Mouse (Mus musculus) gastrocnemius, adult 8-10 months (tissue): ENCODE results near the gene Alox5ap. TPM values are rescaled to one million over a fixed set of nuclear protein-coding genes. Genes with fewer than 3 reads are reported as not detected.

Source experiments
- DNase-seq, 2 experiments: peaks; one replicate each; pipeline ENCODE4 v3.0.0; 2022; ENCODE audit warnings: low spot score in 2 of 2
- total RNA-seq, 4 experiments: library from RNA; stranded (reverse); gene quantifications; 2 replicates each; pipeline ENCODE4 v1.2.4; 2022

Gene Alox5ap
- 1 to 10 TPM; 2.2 to 4.3 (median 2.8) TPM for total RNA-seq

DNA sequence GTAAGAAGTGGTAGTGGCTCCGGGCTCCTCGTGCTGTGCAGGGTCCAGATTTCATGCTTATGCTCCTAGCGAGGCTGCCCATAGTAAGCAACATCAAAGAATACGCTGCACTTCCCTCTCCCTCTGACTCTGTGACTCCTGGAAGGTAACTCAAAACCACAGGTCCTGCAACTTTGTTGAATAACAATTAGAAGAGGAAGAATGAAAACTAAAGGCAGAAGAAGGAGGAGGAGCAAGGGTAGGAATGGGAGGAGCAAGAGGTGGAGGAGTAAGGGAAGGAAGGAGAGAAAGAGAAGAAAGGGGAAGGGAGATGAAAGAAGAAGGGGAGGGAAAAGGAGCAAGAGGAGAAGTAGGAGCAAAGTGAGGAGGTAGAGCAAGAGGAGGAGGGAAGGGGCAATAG, at the start of gene Alox5ap:
Gene Alox5ap, plus strand, starts transcription at position 363 of the 400 bp plus-strand sequence.
- no peak for DNase-seq

DNA sequence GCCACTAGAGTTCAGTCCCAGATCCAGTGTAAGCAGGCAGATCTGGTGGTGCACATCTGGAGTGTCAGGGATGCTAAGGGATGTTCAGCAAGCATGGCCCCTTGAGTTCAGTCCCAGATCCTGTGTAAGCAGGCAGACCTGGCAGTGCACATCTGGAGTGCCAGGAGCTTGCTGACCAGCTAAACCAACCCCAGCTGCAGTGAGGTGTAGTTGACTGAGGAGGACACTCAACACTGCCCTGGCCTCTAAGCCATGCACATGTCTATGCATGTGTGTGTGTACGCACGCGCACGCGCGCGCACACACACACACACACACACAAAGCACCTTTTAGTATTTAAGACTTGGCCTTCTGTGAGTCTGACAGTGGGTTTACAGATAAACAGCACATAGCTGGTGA, 49.0 kb upstream of the Alox5ap start:
- DNase-seq, result no peak

DNA sequence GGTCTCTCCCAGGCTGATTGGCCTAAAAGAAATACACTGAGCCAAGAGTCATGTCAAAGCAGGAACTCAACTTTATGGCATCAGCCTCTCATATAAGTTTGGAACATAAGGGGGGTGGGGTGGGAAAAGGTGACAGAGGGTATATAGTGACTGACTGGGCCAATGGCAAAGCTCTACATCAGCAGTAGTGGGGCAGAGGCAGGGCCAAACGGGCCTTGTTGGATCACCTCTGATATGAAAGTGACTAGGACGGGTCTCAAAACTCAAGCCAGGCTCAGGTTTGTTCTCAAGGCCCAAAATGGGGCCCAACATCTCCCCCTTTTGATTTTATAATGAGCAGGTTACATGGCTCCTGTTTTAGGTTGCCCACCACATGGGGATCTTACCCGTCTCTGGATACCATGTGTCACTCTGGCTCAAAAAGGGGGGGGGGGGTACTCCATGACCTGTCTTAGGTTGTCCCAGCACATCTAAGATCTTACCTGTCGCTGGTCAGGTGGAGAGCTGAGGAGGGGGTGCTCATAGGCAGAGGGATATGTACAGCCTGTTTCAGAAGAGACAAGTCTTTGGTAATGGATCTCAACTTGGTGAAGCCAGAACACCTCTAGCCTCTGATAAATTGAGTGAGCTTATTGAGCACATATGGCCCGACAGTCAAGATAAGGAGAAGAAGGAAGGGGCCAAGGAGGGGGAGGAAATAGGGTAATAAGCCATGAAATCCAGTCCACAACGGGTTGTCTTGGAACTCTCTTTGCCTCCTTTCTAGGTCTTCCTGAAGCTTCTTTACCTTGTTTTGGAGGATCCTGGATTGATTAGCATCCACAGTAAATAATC, 46.8 kb upstream of the Alox5ap start:
- no peak for DNase-seq

DNA sequence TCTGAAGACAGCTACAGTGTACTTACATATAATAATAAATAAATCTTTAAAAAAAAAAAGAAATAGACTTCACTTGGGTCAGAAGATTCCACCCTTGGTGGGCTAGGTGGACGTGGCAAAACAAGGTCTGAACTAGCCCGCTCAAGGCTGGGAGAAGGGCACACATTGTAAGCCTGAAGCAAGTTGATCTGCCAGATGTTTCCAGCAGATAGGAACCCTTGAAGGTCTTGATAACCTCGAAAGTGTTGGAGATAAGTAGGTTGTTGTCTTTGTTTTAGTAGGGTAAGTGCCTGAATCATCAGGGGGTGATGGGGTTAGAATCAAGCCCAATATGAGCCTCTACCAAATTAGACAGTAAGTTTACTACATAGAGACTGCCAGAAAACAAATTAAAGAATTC, 45.1 kb upstream of the Alox5ap start:
- no peak for DNase-seq

DNA sequence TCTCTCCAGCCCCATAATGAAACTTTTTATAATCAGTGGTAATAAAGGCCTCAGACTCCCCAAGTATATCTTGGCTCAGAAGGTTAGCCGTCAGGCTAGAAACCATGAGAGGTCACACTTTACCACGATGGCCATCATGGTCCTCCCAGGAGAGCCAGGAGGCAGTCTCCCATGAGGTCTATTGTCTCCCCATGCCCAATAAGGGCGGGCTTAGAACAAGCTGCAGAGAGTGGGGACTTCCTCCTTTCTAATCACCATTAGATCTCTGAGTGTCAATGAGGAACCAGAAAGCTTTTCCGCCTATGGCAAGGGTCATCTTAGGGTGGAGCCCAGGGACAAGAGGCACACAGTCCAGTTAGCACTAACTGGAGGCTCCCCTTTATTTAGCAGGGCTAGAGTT, 43.2 kb upstream of the Alox5ap start:
- no peak for DNase-seq

DNA sequence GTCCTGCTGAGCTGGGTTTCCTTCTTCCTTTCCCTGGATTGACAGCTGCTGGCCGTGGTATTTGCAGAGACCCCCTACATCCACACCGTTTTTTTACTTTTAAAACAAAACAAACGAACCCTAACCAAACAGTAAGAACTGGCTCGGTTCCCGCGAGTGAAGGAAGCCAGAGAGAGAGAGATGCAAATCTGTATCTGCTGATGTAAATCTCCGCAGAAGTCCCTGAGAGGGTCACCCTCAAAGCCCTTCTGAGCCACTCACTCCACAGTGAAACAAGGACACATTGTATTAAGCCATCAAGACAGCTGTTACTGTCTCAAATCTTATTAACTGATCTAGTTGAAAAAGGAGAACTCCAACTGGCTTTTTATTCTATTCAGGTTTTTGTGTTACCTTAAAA, 39.9 kb upstream of the Alox5ap start:
- no peak for DNase-seq

DNA sequence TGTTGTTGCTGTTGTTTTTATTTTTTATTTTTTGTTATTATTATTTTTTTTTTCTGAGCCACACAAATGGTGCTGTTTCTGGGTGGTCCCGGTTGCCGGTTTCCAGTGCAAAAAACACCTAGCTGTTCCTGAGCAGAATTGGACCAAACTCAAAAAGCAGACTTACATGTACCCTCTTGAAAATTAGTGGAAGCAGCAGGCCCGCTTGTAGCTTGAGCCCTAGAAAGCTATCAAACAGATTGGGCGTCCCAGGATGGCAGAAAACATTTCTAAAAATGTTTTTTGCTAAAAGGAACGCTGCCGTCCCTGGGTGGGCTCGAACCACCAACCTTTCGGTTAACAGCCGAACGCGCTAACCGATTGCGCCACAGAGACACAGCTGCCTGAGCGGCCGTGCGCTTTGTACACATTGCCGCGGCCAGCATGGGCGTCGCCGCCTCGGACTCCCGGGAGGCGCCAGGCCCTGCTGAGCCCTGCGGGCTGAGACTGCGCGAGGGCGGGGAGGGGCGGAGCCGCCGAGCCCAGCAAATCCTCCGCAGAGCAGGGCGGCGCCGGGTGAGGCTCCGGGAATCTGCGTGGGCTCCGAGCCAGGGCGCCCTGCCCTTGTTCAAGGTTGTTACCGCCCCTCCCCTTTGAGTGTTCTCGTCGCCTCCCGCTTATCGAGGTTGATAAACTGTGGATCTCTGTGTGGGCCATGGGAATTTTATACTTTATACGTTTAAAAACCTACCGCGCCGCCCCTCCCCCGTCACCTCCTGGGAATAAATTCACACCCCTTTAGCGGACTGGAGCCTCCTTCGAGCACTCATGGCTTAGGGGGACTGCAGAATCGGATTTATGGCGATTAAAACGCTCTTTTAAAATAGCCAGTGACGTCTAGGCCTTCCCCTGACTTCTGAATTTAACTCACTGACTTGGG, 35.6 kb upstream of the Alox5ap start:
- peak; percentile 98 to 99 for DNase-seq

DNA sequence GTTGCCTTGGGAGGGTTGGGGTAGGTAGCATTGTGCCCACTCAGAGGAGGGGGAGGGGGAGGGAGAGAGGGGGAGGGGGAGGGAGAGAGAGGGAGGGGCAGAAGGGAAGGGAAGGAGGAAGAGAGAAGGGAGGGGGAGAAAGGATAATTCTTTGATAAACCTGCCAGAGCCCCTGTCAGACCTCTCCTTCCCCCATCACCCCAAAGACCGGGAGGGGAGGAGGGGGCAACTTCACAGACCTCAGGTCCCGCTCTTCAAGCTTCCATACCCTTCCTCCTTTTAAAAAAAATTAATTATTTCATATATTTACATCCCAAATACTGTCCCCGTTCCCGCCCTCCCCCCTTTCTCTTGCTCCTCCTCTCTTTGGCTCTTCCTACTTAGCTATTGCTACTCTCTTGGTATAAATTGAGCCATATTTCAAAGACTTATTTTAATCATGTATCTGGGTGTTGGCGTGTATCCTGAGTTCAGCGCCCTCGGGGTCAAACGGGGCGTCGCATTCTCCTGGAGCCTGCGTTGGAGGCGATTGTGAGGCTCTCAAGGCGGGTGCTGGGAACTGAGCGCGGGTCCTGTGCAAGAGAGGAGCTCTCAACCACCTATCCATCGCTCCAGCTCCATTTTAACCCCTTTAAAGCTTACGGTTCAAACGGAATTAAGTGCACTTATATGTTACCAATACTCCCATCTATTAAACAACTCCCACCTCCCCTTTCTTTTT, 34.8 kb upstream of the Alox5ap start:
- no peak for DNase-seq

DNA sequence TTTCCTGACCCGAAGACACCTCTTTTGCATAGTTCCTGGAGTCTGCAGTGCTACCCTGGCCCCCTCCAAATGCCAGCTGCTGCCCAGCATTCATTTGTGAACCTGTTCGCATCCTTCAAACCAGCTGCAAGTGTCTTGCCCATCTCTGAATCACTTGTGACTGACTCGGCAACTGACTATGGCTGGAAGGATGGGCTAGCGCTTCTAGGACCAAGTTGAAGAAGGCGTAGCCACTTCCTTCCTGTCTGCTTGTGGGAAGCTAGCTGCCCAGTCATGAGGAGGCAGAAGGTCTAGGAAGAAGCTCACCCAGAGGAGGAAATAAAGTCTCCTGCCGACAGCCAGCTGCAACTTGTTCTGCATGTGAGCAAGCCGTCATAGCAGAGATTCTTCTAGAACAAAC, 29.6 kb upstream of the Alox5ap start:
- DNase-seq, result no peak

DNA sequence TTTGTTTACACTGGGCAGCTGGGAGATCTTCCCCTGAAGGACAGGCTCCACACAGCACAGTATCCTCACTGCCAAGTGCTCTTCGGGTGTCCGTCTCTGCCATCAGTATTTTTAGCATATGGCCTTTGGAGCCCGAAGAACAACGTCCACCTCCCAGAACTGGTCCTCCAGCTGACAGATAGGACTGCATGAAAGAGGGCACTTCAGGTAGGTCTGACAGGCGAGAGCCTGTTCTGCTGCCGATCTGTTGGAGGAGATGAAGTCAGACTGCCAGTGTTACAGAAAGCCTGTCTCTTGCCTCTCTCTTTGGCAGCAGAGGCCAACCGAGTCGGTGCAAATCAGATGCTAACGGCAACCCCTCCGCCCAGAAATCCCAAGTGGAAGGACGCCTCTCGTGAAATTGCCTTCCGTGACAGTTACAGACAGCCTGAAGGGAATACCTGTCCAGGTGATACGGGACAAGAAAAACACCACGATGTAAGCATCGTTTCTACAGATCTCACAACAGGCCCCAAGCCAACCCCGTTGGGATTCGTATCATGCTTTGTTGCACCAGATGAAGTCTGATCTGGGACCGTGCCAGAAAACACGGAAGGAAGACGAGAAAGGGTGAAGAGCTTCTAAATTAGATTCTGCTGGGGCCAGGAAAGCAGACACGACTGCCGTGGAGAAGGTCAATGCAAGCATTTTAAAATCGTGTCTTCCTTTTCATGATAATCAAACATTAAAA, 27.2 kb upstream of the Alox5ap start:
- peak in 1 of 2 experiments; percentile 28 for DNase-seq

DNA sequence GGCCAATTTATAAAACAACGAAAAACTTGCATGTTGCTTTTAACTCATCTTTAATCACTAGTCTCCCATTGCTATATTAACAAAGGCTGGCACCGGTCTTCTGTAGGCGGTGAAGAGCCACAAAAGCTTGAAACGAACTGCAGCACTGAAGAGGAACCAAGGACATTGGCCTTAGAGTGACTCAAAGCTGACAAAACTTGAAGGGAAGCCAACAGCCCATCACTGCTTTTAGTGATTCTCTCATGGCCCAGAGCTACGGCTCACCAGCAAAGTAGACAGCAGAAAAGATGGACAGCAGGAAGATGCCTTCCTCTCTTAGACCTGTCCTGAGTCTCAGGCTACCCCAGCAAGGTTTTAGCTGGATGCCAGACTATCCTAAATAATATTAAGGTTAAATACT, 22.1 kb upstream of the Alox5ap start:
- DNase-seq, result no peak

DNA sequence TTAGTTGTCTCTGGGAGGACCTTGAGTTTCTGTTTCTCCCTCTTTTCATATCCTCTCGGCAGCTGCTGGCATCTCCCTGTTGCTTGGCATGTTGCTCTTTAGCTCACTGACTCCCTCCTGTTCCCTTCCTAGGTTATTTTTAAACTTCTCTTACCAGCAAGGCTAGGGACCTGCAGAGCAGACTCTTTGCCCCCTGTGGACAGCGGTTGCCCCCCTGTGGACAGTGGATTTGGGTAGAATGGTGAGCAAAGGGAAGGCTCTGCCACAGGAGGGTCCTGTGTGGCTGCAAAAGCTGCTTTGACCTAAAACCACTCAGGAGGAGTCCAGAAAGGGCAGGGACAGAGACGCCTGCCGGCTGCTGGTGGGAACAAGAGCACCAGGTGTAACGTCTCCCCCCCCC, 21.5 kb upstream of the Alox5ap start:
- DNase-seq, result peak in 1 of 2 experiments; percentile 36

DNA sequence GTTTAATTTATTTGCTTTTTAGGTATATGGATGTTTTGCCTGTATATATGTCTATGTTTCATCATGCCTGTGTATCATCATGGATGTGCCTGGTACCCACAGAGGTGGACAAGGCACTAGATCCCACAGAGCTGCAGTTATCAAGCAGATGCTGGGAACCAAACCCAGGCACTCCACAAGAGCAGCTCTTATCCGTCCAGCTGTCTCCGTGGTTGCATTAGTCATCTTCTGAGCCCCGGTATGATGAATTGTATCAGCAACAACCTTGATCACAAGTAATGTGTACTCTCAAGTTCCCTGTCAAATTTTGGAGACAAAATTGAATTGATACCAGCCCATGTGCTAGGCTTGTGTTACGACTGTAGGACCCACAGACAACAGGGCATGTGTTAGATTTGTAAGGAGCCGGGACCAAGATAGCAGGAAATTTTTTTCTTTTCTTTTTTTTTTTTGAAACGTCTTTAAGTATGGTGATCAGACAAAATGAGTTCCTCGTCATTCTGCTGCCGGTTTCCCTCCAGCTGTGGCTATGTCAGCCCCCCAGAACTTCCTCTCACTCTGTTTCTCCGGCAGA, 19.1 kb upstream of the Alox5ap start:
- no peak for DNase-seq

DNA sequence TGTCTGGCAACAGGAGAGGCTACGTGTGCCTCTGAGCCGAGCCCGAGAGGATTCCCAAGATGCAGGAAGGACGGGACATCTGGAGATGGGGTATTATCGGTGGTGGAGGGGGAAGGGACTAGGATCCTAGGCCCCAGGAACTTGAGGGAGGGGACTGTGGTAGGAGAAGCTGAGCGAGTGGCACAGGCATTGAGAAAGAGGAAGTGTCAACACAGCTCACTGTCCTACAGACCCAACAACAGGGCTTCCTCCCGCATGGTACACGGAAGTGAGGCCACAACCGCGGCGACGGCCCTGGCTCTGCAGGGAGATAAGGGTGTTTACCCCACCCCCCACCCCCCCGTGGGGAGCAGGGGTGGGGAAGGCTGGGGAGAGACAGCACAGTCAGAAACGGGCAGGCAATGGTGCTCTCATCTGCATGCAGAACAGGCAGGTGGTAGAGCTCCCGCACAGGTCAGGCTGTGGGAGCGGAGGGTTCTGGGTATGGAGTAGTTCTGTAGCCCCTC, 18.5 kb upstream of the Alox5ap start:
- no peak for DNase-seq

DNA sequence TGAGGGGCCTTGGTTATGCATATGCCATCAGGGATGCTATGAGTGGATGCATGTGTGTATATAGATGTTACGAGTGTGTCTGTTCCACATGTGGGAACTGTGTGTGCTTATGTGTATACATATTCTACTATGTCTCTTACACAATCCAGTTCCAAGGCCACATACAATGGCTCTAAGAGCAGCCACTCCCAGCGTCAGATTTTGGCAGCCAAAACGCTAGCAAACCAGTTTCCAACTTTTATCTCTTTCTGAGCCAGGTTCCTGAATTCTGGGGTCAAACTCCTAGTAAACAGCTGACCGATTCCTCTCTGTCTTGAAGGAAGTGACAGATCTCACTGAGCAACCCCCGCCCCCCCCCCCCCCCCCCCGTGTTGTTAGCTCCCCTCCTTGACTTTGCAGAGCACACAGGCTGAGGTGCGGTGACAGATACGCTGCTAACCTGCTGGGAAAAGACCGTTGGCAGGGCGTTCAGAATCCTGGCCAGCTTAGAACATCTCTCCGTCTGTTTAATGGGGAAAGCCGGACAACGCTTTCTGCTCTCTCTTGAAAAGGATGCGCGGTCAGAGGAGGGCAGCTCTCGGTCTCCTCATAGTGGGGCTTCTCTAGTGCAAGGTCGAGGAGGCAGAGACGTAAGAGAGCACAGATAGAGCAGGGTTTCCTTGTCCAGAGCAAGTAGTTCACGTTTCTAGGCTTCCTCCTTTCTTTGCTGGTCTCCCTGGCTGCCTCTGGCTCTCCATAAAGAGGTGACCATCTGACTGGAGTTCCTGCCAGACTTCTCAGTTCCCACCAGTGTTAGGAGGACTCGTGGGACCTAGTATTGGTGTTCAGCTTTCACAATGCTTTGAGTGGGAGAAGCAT, 17.3 kb upstream of the Alox5ap start:
- DNase-seq, result no peak

DNA sequence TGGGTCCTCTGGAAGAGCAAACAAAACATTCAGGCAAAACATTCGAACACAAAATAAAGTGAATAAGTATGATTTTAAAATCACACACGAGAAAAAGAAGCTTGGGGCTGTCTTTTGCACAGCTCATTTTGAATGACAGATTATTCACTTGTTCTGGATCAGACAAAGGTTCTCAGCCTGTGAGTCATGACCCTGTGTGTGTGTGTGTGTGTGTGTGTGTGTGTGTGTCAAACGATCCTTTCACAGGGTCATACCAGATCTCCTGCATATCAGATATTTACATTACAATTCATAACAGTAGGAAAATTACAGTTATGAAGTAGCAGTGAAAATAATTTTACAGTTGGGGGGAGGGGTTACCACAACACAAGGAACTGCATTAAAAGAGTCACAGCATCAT, 12.3 kb upstream of the Alox5ap start:
- no peak for DNase-seq

DNA sequence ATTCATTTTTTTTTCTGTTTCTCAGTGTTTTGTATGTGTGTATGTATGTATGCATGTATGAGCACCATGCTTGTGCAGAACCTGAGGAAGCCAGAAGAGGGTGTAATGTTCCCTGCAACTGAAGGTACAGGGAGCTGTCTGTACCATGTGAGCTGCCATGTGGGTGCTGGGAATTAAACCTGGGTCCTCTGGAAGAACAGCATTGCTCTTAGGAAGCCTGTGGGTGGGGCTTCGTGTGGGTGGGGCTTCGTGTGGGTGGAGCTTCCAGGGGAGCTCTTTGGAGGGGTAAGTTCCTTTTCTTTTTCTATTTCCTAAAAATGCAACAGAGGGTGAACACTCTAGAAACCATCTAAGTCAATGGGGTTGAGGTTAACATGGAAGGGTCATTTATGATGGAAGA, 11.1 kb upstream of the Alox5ap start:
- DNase-seq, result no peak

DNA sequence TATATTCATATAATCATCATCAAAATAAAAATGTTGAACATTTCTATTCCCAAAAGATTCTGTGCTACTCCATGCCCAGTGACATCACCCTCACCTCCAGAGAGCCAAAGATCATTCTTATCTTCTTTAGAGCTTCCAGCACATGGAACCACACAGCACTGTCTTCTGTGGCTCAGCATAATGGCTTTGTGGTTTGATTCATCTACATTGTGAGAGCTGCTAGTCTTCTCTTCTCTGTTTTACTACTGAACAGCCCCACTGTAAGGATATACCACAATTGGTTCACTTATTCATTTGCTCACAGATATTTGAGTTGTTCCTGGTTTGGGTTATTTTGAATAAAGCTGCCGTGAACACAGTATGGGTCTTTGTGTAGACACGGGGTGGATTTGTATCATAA, 9.0 kb upstream of the Alox5ap start:
- no peak for DNase-seq

DNA sequence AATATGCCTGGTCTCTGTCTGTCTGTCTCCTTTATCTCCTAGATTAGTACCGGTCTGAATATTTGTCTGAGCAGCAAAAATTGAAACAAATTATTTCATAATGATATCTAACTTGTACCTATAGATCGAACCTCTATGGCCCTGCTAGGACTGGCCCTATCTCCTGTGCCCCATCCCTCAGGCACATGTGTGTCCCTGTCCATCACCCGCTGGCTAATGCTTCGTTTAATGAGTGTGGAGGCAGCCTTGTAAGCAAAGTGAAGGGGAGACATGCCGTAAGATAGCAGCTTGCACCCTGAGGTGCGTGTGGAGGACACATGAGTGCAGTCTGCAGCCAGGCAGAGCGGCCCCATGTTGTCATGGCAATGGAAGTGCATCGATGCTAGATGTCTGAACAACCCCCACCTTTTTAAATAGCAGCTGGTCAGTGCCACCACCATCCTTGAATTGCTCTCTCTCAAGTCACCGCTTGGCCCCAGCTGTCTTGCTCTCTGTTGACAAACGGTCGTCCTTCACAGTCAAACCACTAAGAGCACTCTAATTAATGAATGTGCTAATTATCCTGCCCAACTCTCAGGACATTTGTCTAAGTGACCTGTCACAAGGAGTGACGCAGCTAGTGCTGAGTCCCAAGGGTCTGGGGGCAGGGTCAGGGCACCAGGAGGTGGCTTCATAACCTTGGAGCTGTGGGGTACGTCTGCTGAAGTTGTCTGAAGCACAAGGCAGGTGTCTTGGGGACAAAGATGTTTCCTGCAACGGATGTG, 6.9 kb upstream of the Alox5ap start:
- DNase-seq, result no peak
